Mouse (Mus musculus) kidney, postnatal 36 days (tissue): ENCODE results near the gene Ltbp1.

Source experiments
- DNase-seq, 2 experiments: peaks; one replicate each; pipeline ENCODE4 v3.0.0; 2021 to 2022; ENCODE audit warnings: mixed read lengths in 2 of 2

Gene Ltbp1

DNA sequence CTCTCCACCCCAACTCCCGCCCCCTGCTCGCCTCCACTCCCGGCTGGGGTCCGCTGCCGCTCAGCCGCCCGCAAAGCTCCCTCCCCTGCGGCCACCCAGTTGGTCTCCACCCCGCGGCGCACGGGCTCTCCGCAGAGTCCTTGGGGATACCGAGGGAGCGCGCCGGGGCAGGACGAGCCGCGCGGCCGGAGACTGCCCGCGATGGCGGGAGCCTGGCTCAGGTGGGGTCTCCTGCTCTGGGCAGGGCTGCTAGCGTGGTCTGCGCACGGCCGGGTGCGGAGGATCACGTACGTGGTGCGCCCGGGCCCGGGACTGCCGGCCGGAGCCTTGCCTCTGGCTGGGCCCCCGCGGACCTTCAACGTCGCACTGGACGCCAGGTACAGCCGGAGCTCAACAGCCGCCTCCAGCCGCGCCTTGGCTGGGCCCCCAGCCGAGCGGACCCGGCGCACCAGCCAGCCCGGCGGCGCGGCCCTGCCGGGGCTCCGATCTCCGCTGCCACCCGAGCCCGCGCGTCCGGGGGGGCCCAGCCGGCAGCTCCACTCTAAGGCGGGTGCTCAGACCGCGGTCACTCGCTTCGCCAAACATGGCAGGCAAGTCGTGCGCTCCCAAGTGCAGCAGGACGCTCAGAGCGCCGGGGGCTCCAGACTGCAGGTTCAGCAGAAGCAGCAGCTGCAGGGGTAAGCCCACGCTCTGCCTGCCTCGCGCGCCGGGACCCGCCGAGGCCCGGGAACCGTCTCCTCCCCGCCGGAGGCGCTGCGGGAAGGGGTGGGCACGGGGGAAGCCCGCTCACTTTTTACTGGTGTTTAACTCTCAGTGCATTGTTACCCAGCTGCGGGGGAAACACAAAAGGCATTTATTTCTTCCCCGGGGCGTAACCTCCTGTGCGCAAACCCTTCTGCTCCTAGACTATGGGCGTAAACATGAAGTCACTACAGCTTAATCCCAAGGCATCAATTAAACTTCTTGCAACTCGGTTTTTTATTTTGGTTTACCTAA is 615 bp downstream of the Ltbp1 start:
- DNase-seq: peak in 1 of 2 experiments; percentile 57

DNA sequence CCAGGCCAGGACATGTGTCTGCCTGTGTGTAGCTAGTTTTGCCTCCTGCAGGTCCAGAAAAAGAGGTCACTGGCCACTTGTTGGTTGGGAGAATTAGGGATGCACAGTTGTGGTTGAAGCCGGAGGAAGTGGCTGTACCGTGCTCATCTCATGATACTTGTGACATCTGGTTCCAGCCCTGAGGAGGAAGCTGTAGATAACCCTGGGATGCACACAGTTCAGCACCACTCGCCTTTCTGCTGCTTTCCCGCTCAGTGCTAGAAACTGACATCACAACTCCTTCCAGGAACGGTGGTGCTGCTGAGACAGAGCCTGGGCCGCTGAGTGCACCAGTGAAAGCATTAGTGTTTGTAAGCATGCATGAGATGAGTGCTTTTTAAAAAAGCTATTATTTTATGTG is 5.6 kb downstream of the Ltbp1 start:
- no peak for DNase-seq

- DNase-seq: no peak
Observed at GRCm38 (mm10) chr17:75013211-75013610, 7.8 kb downstream of the Ltbp1 start.

- DNase-seq: no peak
Observed at GRCm38 (mm10) chr17:75013868-75014267, 8.5 kb downstream of the Ltbp1 start.

DNA sequence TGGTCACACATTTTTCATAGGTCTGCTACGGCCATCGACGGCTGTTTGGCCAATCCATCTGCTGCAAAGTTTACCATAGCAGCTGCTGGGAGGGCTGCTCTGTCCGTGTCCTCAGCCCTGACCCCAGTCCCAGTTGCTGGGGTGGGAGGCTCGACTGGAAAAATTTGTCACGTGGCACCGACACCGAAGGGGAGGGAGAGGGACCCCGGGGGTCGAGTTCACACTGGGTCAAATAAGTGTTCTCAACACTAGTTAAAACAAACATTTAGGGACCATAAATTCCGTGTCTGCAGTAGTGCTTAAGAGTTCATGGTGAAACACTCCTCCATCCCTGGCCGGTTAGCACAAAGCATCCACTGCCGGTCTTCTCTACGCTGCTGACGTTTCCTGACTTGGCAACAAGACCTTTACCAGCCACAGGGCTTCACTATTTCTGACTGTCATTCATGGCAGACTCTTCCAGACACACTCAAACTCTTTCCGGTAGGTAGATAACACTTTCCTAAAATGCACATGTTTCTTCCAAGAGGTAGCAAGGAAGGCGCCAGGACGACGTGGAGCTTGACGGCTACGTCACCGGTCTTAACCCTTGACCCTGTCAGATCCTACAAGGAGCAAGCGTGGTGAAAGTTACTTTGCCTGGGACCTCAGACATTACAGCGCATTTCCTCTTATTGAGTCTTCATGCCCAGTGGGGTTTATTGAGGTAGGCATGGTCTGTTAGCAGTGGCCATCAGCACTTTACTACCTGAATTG is 9.4 kb downstream of the Ltbp1 start:
- DNase-seq: peak in 1 of 2 experiments; percentile 27

DNA sequence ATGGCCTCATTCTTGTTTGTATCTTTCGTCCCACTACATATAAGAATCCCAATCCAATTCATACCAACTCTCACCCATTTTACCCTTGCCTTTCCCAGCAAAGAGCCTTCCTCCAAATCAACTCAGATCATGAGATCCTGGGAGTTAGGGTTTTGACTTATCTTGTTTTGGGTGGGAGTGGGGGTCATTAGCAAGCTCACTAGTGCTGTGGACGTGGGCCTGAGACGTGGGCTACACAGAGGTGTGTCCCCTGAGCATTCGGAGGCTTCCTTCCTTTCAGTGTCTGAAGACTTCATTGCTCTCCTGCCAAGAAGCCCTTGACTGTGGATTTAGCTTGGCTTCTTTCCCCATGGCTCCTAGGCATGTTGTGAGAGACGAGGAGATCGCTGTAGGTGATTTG is 10.2 kb downstream of the Ltbp1 start:
- no peak for DNase-seq

DNA sequence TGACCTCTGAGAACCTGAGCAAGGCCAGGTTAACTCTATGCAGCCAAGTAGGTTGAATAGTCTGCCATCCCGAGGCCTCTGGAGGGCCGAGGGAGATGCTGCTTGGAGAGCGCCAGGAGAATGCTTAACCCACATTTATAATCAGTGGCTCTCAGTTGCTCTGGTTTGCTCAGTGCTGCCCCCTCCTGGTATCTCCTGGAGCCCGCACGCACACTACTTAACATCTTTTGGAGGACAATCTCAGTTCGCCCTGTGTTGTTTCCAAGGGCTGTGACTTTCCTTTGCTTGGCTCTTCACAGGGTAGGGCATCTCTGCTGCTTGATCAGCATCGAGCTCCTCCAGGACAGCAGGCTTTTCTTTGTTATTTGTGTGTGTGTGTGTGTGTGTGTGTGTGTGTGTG is 12.1 kb downstream of the Ltbp1 start:
- peak in 1 of 2 experiments; percentile 48 for DNase-seq

DNA sequence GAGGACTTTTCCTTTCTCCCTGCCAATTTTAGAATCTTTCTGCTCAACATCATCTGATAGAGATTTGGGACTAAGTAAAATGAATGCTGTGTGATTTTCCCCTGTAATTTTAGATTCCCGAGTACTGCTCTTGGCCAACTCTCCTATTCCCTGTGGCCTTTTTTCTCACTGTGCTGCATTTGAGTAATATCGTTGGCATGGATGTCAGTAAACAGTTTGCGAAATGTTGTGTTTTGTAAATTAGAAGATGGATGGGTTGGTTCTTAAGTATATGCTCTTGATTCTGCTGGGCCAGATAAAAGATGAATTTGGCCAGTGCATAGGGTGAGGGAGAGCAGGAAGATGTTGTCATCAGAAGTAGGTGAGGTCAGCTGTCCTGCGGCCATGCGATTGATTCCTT is 12.8 kb downstream of the Ltbp1 start:
- no peak for DNase-seq

DNA sequence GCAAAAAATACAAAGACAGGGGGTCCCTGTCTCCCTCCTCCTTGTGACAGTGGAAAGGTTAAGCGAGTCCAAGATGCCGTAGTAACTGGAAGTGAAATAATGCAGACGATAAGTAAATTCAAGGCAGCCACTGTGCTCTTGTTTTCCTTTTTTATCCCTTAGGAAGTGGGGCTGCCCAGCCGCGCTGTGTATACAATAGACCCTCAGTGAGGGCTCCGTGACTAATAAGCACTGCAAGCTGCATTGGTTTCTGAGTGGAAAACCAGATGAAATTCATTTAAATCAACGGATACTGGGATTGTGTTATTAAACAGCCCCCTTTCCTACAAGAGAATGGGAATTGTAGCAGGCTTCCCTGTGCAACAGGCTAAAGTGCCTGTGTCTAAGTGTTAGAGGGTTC is 14.7 kb downstream of the Ltbp1 start:
- no peak for DNase-seq

GRCm38 (mm10) chr17:75020619-75021018 is 15.3 kb downstream of the Ltbp1 start:
- DNase-seq: peak in 1 of 2 experiments; percentile 14

DNA sequence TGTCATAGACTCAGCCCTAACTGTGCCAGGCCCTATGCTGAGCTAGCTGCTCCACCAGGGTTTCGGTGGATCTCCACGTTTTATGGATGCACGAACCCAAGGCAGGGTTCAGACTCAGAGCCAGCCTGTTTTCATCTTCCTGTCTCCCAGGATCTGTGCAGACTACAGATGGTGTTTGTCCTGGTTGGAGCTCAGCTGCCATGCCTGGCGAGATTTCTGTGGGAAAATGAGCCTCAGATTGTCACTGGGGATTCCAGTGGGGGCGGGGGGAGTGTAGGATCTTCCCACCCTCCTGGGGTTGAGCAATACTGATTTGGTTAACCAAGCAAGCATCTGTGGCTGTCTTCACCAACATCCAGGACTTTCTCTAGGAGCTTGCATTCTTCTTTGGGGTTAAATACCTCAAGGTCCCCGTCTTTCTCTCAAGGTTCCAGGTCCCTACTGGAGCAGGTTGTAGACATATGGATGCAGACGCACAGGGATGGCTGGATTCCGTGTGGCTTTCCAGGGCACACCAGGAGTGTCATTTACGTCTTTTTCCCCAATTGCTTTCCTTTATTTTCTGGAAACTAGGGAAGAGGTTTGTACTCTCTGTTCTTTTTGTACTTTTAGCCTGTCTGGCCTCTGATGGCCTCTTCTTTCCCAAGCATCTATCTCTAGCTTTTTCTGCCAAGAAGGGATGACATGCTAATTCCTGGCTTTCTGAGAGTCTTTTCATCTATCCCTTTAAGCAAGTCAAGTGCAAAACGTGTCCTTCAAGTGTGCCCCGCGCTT is 22.2 kb downstream of the Ltbp1 start:
- DNase-seq: no peak

- DNase-seq: no peak
Observed at GRCm38 (mm10) chr17:75033356-75033755, 28.0 kb downstream of the Ltbp1 start.

DNA sequence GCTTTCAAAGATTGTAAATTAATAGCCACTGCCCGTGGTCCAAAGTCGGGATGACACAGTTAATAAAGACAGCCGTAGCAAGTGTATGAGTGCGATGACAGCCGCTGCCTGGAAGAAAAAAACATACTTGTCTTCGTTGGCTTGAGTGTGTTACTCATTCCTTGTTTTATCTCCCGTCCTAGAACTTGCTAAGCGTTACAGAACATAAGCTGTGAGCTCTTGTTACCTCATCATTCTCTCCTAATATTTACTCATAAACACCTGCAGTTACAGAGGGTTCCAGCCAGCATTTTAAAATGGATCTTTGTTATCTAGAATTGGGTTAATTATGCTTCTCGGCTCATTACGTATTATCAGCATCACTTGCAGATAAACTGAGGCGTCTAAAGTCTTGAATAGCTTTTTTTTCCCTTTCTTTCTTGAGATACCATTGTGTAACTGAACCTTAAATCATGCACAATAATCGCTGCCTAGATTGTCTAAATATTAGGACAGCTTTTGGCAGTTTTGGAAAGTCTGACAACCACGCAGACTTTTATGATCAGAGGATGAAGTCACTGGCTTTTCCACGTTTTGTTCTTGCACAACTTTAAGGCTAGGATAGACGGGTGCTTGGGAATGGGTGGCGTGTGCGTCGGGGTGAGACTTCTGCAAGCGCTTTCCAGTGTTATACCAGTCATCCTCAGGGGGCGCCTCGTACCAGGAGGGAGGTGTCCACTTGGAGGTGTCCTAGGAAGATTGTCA is 28.7 kb downstream of the Ltbp1 start:
- DNase-seq: no peak

DNA sequence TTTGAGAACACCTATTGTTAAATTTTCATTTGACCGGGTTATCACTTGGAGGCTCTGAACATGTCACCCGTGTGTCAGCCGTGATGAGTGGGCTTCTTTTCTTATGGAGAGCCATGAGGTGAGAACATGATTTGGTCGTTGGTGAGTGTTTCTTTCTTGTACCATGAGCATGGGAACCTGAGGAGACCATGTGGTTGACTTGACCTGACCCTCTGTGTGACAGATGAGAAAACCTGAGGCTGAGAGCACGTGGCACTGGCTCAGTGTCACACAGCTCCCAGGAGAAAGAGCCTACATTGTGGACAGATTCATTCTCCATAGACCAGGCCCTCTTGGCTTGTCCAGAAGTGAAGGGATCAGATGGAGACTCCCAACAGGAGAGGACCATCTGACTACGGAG is 31.5 kb downstream of the Ltbp1 start:
- DNase-seq: no peak

GRCm38 (mm10) chr17:75039017-75039416 is 33.6 kb downstream of the Ltbp1 start:
- DNase-seq: peak; percentile 21 to 24

DNA sequence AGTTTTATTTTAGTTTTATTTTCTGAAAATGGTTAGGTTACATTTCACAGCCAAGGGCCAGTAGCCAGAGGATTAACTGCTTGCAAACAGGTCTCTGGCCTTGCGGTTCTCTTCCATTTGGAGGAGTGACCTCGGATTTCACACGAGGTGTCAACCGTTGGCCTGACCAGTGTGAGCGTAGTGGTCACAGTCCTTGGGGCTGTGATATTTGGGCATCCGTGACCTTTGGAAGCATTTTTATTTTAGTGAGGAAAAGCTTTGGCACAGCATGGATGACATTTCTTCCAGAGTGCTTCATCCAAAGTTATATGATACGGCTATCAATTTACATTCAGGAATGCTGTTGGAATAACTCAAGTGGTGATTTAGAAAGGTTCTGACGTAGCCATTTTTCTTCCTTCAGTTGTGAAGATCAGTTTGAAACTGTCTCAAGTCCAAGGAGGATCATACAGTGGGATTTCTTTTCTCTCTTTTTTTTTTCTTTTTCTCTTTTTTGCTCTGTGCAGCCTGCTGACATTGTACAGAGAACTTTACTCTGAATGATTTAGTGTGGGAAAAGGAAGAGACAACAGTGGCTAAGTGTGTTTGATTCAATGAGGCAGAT is 44.1 kb downstream of the Ltbp1 start:
- DNase-seq: no peak

GRCm38 (mm10) chr17:75051440-75051925 is 46.1 kb downstream of the Ltbp1 start:
- DNase-seq: no peak

GRCm38 (mm10) chr17:75055235-75055634 is 49.9 kb downstream of the Ltbp1 start:
- DNase-seq: no peak

GRCm38 (mm10) chr17:75055961-75056360 is 50.6 kb downstream of the Ltbp1 start:
- DNase-seq: no peak

DNA sequence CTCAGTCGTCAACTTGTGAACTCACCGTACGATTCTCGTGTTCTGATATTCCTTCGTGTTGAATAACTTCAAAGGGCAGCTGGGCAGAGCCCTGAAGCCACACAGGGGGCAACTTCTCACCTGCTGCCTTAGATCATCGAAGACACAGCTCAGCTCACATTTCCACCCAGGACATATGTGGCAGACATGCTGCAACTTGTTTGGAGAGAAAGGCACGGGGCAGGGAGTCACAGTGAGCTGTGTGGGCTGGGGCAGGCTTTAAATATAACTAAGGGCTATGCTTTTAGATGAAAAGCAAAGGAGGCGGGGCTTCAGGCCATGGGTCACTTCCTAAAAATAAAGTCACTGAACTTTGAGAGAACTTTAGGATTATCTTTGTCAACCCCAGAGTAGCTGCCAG is 51.3 kb downstream of the Ltbp1 start:
- DNase-seq: no peak

DNA sequence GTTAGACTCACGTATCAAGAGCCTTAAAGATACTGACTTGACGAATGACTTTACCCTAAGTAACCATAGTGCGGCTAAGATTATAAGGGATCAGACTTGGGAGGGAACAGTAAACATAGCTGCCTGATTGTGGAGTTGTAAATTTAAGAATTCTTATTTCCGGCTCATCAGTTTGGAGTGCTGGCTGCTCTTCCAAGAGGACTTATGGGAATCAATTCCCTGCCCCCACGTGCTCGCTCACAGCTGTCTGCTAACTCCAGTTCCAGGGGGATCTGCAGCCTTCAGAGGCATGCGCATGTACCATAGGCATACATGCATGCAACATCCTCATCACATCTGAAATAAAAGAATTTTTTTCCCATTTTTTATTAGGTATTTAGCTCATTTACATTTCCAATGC is 61.0 kb downstream of the Ltbp1 start:
- DNase-seq: no peak

DNA sequence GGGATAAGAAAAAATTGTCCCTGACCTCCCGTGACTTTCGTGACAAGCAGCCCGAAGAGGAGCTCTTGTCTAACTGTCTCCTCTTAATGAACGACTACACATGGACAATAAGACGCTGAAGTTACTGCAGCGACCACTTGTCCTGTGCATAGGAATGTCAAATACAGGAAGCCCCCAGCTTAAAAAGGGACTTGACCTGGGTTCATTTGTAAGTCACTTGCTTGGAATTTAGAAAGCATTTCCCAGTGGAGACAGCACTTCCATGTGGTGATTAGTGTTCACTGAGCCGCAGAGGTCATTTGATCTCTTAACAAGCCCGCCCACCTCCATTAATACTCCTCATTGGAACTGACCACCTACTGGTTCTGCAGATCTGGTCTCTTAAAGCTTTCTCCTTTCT is 61.9 kb downstream of the Ltbp1 start:
- peak; percentile 15 to 30 for DNase-seq
